Mouse (Mus musculus): ENCODE data around the gene Umod.

- TF ChIP-seq CTCF (IDR thresholded peaks at IDR 0.05; ENCODE audit: borderline replicate concordance, insufficient read depth, low read depth, low read length) (no peak), POLR2A (IDR thresholded peaks at IDR 0.05; ENCODE audit: borderline replicate concordance, insufficient read depth, low read length) (no peak)
These were observed at the start of gene Umod for GRCm38 (mm10) chr7:119479256-119479655.

Data from cerebellum, adult 2 months (tissue).